Mouse (Mus musculus) forebrain, postnatal 0 days (tissue): Measurements from ENCODE around the gene Gstcd. TPM values are rescaled to one million over a fixed set of nuclear protein-coding genes. Genes with fewer than 3 reads are reported as not detected.
A peak's percentile ranks its signal among the peaks of the same experiment; 100 is the strongest.

Experiments used
- ATAC-seq: fragments of 200-750 bp; cut with Nextera tagmentation; 2 replicates; pipeline ENCODE4 v1.8.0; 2017; ENCODE audit warnings: mild to moderate bottlenecking, moderate library complexity
- DNase-seq: peaks from one replicate; pipeline ENCODE4 v3.0.0-alpha.2; 2015
- H3K27ac ChIP-seq: fragments of 300-500 bp; sonication (generic); 2 replicates; pipeline ENCODE4 v1.5.1; 2014; ENCODE audit warnings: low read depth, mild to moderate bottlenecking, antibody characterized with exemption, low read length, moderate library complexity, mixed read lengths
- H3K27me3 ChIP-seq: fragments of 300-500 bp; sonication (generic); 2 replicates; pipeline ENCODE4 v1.6.1; 2014; ENCODE audit warnings: mild to moderate bottlenecking, low read length, mixed read lengths; ENCODE audit not compliant: insufficient read depth
- H3K36me3 ChIP-seq: fragments of 300-500 bp; sonication (generic); 2 replicates; pipeline ENCODE4 v1.6.1; 2014; ENCODE audit warnings: mild to moderate bottlenecking, moderate library complexity; ENCODE audit not compliant: insufficient read depth
- H3K4me1 ChIP-seq: fragments of 300-500 bp; sonication (generic); 2 replicates; pipeline ENCODE4 v1.6.1; 2014; ENCODE audit warnings: antibody characterized with exemption; ENCODE audit not compliant: insufficient read depth
- H3K4me2 ChIP-seq: fragments of 300-500 bp; sonication (generic); 2 replicates; pipeline ENCODE4 v1.6.1; 2014; ENCODE audit warnings: low read depth, mild to moderate bottlenecking, moderate library complexity
- H3K4me3 ChIP-seq: fragments of 300-500 bp; sonication (generic); 2 replicates; pipeline ENCODE4 v1.5.1; 2014; ENCODE audit warnings: low read depth, low read length, mixed read lengths
- H3K9ac ChIP-seq: fragments of 300-500 bp; sonication (generic); 2 replicates; pipeline ENCODE4 v1.6.1; 2014; ENCODE audit warnings: mild to moderate bottlenecking
- H3K9me3 ChIP-seq: fragments of 300-500 bp; sonication (generic); 2 replicates; pipeline ENCODE4 v1.6.1; 2016; ENCODE audit warnings: low read length
- CTCF ChIP-seq: sonication (generic); IDR thresholded peaks from 2 replicates; pipeline ENCODE4 v1.5.1; 2016; ENCODE audit warnings: antibody characterized with exemption, control low read depth, low read depth
- WGBS: fragments of 180-500 bp; shearing (Covaris S2); extraction: QIAGEN DNeasy Blood & Tissue Kit; methylation state at CpG from one replicate; pipeline ENCODE4 v1.1.7; 2014; 5-methylcytosine and 5-hydroxymethylcytosine counted together
- polyA plus RNA-seq: library from polyadenylated mRNA; unstranded; fragments of >200 nt; fragmentation: Nextera tagmentation; extraction: Ambion mirVana; gene quantifications from 2 replicates; pipeline ENCODE4 v1.2.1, GENCODE M21; 2015
- total RNA-seq: library from RNA; depleted of rRNA; stranded (reverse); fragments of >200 nt; gene quantifications from 2 replicates; pipeline ENCODE4 v1.2.3, GENCODE M21; 2014

Gstcd gene
- total and polyA plus RNA-seq, 2 experiments from 2014 or later: 2.1 to 9.5 TPM

DNA sequence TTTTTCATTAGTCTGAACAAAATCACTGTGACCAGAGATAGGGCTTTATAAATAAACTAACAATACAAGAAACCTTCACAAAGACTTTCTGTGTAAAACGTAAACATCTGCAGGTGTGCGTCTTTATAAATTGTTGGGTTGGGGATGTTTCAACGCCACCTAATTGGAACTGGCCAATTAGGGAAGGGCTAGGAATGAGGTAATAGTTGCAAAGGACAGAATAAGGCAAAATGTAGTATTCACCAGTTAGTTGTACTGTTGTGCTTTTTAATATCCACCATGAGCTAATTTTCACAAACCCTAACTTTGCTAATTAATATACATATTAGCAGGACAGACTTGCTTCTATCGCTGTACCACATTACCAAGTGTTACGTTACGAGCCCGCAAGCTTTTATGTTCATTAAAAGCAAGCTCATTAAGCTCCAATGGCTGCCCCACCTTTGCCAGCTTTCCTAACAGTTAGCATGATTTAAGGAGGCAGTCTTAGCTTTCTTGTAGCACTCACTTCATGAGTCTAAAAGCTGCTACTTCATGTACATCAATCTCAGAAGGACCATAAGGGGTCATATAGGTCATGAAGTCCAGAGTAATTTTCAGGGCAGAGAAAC lies 58.6 kb downstream of the Gstcd start:
- DNase-seq (no peak), ATAC-seq (no peak)
- TF ChIP-seq CTCF: no peak
- Histone ChIP-seq H3K27ac (no peak overlapping the region), H3K9ac (no peak overlapping the region), H3K36me3 (no peaks in the 10 kb centered on the region), H3K4me3 (no peak overlapping the region), H3K9me3 (no peaks in the 10 kb centered on the region), H3K4me1 (0 out of 2 replicates have a peak, but pooled peaks cover 4% of the 10 kb centered on the region), H3K27me3 (no peaks in the 10 kb centered on the region), H3K4me2 (no peak overlapping the region)
- WGBS: 31% methylated on average over 7 of the region's 7 CpGs

DNA sequence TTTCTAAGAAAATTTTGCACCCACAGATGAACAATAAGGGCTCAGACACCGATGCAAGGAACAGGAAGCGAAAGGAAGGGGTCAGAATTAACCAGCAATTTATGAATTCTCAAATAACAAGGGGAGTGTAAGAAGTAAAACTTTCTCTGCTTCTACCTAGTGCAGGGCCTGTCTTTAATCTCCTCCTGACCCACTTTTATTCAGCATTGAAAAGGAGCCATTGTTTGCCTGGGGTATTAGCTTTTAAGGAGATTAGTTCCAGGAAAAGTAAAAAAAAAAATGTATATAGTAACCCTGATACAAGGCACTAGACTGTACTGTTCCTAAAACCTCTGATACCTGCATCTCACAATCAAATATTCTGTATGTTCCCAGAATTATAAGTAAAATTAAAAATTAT lies 64.9 kb downstream of the Gstcd start:
- Histone ChIP-seq H3K9ac (no peak overlapping the region), H3K4me3 (no peak overlapping the region), H3K36me3 (no peaks in the 10 kb centered on the region), H3K4me1 (no peaks in the 10 kb centered on the region), H3K4me2 (no peak overlapping the region), H3K27ac (no peak overlapping the region), H3K27me3 (no peaks in the 10 kb centered on the region), H3K9me3 (no peaks in the 10 kb centered on the region)
- DNase-seq (no peak), ATAC-seq (no peak)
- WGBS: 20% methylated on average over 2 of the region's 2 CpGs
- TF ChIP-seq CTCF: no peak

DNA sequence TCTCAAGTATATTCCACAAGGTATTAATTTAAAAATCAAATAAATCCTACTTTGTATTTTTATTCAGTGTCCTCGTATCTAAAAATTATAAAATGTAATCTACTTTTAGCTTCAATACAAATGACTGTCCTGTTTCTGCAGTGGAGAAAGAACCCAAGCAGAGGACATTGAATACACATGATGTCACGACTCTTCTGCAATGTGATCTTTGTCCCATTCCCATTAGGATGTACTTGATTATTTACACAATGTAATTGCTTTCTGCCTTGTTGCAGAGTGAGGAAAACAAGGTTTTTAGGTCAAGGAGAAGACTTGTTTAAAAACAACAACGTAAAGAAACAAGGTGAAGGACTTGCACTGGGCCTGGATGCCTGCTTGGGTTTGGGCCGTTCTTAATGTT lies 84.6 kb downstream of the Gstcd start:
- Histone ChIP-seq H3K4me2 (no peak overlapping the region), H3K27me3 (no peaks in the 10 kb centered on the region), H3K9me3 (no peaks in the 10 kb centered on the region), H3K4me3 (no peak overlapping the region), H3K36me3 (peaks cover 4% of the 10 kb centered on the region; the same call in 1 of the 2 replicates), H3K27ac (no peak overlapping the region), H3K9ac (no peak overlapping the region), H3K4me1 (no peaks in the 10 kb centered on the region)
- no peak for TF ChIP-seq CTCF
- 79% methylated on average over 4 of the region's 4 CpGs for WGBS
- ATAC-seq (no peak), DNase-seq (no peak)

DNA sequence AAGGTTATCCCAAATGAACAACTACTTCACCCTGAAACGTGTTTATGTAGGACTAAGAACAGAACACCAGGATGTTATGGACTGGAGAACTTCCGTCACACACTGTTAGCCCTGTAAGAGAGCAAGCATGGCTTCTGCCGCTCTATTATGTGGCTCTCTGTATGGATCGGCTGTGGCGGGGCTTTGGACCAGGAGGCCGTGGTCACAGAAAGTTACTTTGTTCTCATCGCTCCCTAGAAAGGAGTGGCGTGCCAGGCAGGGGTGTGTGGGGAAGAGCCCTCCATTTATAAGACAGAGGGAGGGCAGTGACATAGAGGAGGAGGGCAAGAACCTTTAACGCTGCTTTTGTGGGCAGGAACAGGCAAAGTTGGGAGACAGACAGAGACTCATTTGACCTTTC lies 95.5 kb downstream of the Gstcd start:
- H3K36me3 ChIP-seq: no peaks in the 10 kb centered on the region
- no peak overlapping the region for H3K9ac ChIP-seq
- H3K27me3 ChIP-seq: no peaks in the 10 kb centered on the region
- no peak for TF ChIP-seq CTCF
- ATAC-seq (peak; percentile 16; the same call in 1 of the 2 replicates), DNase-seq (no peak)
- WGBS: 68% methylated on average over 9 of the region's 9 CpGs
- H3K9me3 ChIP-seq: no peaks in the 10 kb centered on the region
- H3K4me3 ChIP-seq: no peak overlapping the region
- H3K4me1 ChIP-seq: no peaks in the 10 kb centered on the region
- no peak overlapping the region for H3K27ac ChIP-seq
- no peak overlapping the region for H3K4me2 ChIP-seq

DNA sequence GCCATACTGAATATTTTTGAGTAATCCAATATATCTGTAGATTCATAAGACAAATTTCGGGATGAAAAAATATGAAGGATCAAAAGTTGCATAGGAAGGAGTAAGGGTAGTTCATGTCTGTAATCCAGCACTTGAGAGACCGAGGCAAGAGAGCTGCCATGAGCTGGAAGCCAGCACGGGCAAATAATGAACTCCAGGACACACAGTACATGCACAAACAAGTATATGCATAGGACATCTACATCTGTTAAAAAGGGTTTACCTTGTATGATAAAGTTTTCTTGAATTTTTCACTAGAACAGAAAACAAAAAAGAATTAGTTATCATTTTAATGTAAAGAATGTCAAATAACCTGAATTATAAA lies 95.9 kb downstream of the Gstcd start:
- Histone ChIP-seq H3K36me3 (no peaks in the 10 kb centered on the region), H3K4me1 (no peaks in the 10 kb centered on the region), H3K27ac (no peak overlapping the region), H3K9me3 (no peaks in the 10 kb centered on the region), H3K4me3 (no peak overlapping the region), H3K4me2 (no peak overlapping the region), H3K9ac (no peak overlapping the region), H3K27me3 (no peaks in the 10 kb centered on the region)
- DNase-seq (no peak), ATAC-seq (no peak)
- no peak for TF ChIP-seq CTCF
- WGBS: 92% methylated on average over 3 of the region's 3 CpGs

DNA sequence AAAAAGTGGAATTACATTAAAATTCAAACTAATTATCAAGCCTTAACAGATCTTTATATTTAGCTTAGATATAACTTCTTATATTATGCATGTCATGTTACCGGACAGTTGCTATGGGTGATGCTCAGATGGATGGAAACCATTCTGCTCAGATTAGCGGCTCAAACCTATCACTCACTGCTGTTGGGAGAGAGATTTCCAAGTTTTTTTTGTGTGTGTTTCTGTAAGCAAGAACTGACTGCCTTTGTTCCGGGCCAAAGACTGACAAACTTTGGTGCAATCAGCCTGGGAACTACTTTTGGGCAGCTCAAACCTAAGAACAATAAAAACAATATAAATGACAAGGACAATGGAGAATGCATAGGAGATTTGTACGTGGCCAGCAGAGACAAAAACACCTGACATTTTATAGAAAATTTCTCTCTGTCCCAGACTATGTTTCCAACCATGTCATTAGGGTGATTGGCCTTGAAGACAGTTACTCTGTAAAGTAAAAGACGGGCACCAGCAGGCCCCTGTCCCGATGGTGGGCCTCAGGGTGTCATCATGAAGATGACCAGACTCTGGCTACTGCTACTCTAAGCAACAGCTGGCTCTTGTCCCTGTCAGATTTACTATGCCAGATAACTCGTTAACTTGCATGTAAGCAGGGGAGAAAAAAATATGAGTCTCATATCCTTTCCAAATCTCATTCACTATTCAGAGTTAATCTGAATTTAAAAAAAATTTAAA lies 96.5 kb downstream of the Gstcd start:
- DNase-seq (no peak), ATAC-seq (no peak)
- no peaks in the 10 kb centered on the region for H3K4me1 ChIP-seq
- H3K4me2 ChIP-seq: no peak overlapping the region
- 67% methylated on average over 7 of the region's 7 CpGs for WGBS
- no peak overlapping the region for H3K4me3 ChIP-seq
- H3K27me3 ChIP-seq: no peaks in the 10 kb centered on the region
- no peak overlapping the region for H3K27ac ChIP-seq
- H3K36me3 ChIP-seq: no peaks in the 10 kb centered on the region
- H3K9ac ChIP-seq: no peak overlapping the region
- no peaks in the 10 kb centered on the region for H3K9me3 ChIP-seq
- no peak for TF ChIP-seq CTCF

DNA sequence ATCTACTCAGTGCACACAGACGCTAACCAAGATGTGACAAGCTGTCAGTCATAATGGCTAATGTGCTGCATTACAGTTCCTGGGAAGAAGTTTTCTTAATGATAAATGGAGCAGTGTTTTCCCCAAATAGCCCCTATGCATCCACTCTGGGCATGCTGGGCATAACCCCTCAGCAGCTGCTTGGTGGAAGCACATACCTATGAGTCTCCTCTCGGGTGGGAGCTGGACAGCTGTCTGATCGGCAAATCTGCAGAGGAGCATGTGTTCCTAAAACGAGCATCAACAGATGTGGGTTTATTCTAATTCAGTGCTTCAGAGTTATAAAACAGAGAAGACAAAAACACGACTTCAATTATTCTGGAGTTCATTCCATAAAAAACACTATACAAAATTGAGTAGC lies 105.6 kb downstream of the Gstcd start:
- no peaks in the 10 kb centered on the region for H3K9me3 ChIP-seq
- no peak for DNase-seq
- no peaks in the 10 kb centered on the region for H3K27me3 ChIP-seq
- no peaks in the 10 kb centered on the region for H3K4me1 ChIP-seq
- 81% methylated on average over 5 of the region's 5 CpGs for WGBS
- H3K4me2 ChIP-seq: no peak overlapping the region
- H3K4me3 ChIP-seq: no peak overlapping the region
- no peak for ATAC-seq
- H3K27ac ChIP-seq: no peak overlapping the region
- H3K9ac ChIP-seq: no peak overlapping the region
- no peak for TF ChIP-seq CTCF
- no peaks in the 10 kb centered on the region; the same call in 1 of the 2 replicates for H3K36me3 ChIP-seq
